Mouse (Mus musculus) embryonic facial prominence, embryonic 10.5 days (tissue): ENCODE measurements around the gene Plcd1. TPM values are rescaled to one million over a fixed set of nuclear protein-coding genes. Genes with fewer than 3 reads are reported as not detected.
A peak's percentile ranks its signal among the peaks of the same experiment; 100 is the strongest.

Experiments used
- DNase-seq: peaks from one replicate; pipeline ENCODE4 v3.0.0-alpha.2; 2017; ENCODE audit warnings: low spot score
- H3K27ac ChIP-seq: fragments of 300-500 bp; sonication (generic); replicated peaks from 2 replicates; pipeline ENCODE4 v1.5.1; 2016; ENCODE audit warnings: mild to moderate bottlenecking
- H3K27me3 ChIP-seq: fragments of 300-500 bp; sonication (generic); replicated peaks from 2 replicates; pipeline ENCODE4 v1.6.1; 2016; ENCODE audit warnings: low read depth, mild to moderate bottlenecking; ENCODE audit not compliant: poor library complexity, severe bottlenecking
- H3K36me3 ChIP-seq: fragments of 300-500 bp; sonication (generic); replicated peaks from 2 replicates; pipeline ENCODE4 v1.6.1; 2016; ENCODE audit warnings: mild to moderate bottlenecking, moderate library complexity
- H3K4me1 ChIP-seq: fragments of 300-500 bp; sonication (generic); 2 replicates; pipeline ENCODE4 v1.6.1; 2016
- H3K4me3 ChIP-seq: fragments of 300-500 bp; sonication (generic); 2 replicates; pipeline ENCODE4 v1.5.1; 2016; ENCODE audit warnings: mild to moderate bottlenecking, moderate library complexity
- H3K9me3 ChIP-seq: fragments of 300-500 bp; sonication (generic); 2 replicates; pipeline ENCODE4 v1.6.1; 2016; ENCODE audit warnings: mild to moderate bottlenecking
- WGBS: fragments of 180-500 bp; shearing (Covaris S2); methylation state at CpG from one replicate; pipeline ENCODE4 v1.1.7; 2016; 5-methylcytosine and 5-hydroxymethylcytosine counted together
- polyA plus RNA-seq: library from polyadenylated mRNA; unstranded; fragments of >200 nt; fragmentation: Nextera tagmentation; extraction: Ambion mirVana; gene quantifications from 2 replicates; pipeline ENCODE4 v1.2.1, GENCODE M21; 2016

Gene Plcd1
- polyA plus RNA-seq, 1 experiment from 2014 or later, result 21.2 TPM

DNA sequence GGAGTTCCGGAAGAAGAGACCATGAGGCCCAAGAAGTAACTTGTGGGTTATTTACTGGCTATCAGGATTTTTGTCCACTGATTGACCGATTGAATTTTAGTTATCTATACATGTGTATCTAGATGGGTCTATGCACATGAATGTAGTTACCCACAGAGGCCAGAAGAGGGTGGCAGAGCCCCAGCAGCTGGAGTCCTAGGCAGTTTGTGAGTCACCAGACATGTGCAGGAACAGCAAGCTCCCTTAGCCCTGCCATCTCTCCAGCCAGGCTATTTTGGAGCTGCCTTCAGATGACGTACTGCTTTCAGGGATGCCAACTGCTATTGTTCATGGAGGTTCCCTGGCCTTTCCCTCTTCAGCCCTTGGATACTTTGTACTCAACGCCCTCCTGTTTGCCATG lies 14.3 kb upstream of the Plcd1 start:
- H3K4me1 ChIP-seq, result peaks cover 34% of the 10 kb centered on the region
- peaks cover 14% of the 10 kb centered on the region for H3K27me3 ChIP-seq
- no peak overlapping the region for H3K27ac ChIP-seq
- H3K9me3 ChIP-seq, result no peaks in the 10 kb centered on the region
- no peaks in the 10 kb centered on the region for H3K36me3 ChIP-seq
- 90% methylated on average over 4 of the region's 4 CpGs for WGBS
- H3K4me3 ChIP-seq, result no peak overlapping the region
- peak; percentile 46 for DNase-seq

DNA sequence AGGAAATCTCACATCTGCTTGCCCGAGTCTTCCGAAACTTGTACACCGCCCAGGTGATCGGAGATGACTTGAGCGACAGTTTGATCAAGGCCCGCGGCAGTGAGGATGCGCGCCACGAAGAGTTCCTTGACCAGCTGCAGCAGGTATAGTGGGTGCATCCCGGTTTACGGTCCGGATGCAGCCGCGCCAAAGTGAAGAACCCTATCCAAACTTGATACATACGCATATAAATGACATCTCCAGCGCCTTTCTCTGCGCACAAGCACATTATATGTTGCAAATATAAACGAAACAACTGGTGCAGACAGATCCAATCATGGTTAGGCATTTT lies 9.4 kb upstream of the Plcd1 start:
- WGBS, result 4% methylated on average over 19 of the region's 19 CpGs
- no peak for DNase-seq
- Histone ChIP-seq H3K4me3 (peak overlapping the region; percentile 70), H3K9me3 (no peaks in the 10 kb centered on the region), H3K4me1 (peaks cover 28% of the 10 kb centered on the region), H3K27ac (0 out of 2 replicates have a peak overlapping the region, but pooled peaks have one; percentile 64), H3K36me3 (no peaks in the 10 kb centered on the region), H3K27me3 (peaks cover 14% of the 10 kb centered on the region)

DNA sequence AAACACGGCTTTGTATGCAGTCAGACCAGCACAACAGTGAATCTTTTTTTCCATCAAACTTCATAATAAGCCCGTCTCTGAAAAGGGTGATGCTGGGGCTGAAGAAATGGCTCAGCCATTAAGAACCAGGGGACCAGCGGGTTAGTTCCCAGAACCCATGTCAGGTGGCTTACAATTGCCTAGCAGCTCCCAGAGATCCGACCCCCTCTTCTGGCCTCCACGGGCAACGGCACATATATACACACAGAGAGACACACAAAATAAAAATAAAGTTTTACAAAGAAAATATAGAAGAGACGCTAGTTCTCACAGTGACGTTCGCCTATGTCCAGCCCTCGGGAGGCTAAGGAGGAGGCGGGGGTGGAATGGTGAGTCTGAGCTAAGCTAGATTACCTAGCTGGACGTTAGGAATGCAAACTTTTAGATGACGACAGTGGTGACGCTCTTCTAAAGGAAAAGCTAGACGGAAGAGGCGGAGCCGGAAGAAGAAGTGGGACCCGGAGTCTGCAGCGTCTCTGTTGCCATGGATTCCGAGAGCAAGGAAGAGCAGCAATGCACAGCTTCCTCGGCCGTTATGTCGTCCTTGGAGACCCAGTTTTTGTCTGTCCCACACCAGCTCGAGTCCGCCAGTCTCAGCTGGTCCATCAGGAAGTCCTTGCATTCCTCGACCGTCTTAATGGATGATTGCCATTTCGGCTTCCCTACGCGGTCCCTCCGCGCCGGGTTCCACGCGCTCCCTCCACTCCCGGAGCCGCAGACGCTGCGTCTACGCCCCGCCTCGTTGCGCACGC lies 8.9 kb upstream of the Plcd1 start, which contains the start of gene Dlec1:
Gene Dlec1, plus strand, starts transcription at position 487 of the 791 bp plus-strand sequence.
- Histone ChIP-seq H3K4me1 (peaks cover 31% of the 10 kb centered on the region), H3K27ac (peak within 1 kb of the TSS; percentile 64), H3K9me3 (no peaks in the 10 kb centered on the region), H3K36me3 (no peaks in the 10 kb centered on the region), H3K4me3 (peak within 1 kb of the TSS; percentile 70), H3K27me3 (peaks cover 14% of the 10 kb centered on the region)
- 4% methylated on average over 44 of the region's 44 CpGs for WGBS
- DNase-seq, result peak; percentile 89

DNA sequence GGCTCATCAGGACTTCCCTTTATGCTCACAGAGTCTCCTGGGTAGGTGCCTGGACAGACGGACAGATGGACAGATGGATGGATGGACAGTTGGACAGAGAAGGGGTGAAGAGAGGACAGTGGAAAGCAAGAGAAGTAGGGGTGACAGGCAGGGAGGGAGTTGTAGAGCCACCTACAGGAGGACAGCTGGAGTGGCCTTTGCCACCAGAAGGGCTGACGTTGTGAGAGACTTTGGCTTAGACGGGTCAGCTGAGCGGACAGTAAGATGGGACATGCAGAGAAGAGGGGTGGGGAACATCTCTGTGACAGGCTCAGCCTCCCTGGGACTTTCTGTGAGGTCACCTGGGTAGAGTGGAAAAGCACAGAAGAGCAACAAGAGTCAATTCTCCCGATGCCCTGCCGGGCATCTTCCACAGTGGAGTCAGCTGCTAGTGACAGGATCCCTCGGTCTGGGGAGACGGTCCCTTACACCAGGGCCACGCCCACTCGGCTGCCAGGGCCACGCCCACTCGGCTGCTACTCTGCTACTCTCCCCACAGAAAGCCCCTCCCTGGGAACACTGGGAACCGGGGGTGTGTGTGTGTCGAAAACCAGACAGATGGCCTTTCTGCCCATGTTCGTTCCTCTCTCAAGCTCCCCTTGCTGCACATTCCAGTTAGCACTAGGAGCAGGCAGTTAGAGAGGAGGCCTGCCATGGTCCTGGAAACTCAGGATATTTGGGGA lies 7.0 kb upstream of the Plcd1 start:
- no peak for DNase-seq
- H3K36me3 ChIP-seq, result no peaks in the 10 kb centered on the region
- peaks cover 46% of the 10 kb centered on the region for H3K4me1 ChIP-seq
- H3K27ac ChIP-seq, result no peak overlapping the region
- peaks cover 24% of the 10 kb centered on the region for H3K27me3 ChIP-seq
- H3K9me3 ChIP-seq, result no peaks in the 10 kb centered on the region
- H3K4me3 ChIP-seq, result no peak overlapping the region
- WGBS, result 15% methylated on average over 15 of the region's 15 CpGs

DNA sequence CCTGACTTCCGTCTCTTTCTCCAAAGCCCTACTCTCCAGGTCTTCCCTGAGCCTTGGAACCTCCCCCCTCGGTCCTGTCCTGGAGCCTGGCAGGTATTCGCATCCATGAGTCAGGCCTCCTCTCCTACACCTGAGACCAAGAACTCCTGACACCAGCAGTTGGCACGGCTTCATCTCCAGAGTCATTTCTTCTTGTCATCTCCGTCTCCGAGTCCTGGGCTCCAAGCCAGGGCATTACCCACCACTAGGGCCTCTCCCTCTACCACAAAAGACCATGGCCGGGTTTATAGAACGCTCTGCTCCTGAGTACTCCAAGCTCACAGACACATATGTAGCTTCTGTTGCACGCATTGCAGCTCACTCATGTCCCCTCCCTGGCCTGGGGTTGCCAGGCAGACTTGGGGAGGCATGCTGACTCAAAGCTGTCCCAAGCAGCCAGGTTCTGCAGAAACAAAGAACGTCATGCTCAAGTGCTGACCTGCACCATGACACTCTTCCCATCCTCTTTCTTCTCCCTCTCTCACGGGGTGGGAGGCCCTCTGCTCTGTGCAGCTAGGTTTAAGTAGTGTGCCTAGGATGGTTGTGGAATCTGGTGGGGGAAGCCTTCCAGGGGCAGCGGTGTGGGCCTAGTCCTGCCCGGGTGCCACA lies 1.3 kb upstream of the Plcd1 start:
- Histone ChIP-seq H3K27me3 (peaks cover 62% of the 10 kb centered on the region), H3K36me3 (no peaks in the 10 kb centered on the region), H3K27ac (no peak overlapping the region; the same call in 1 of the 2 replicates), H3K9me3 (no peaks in the 10 kb centered on the region), H3K4me1 (peaks cover 62% of the 10 kb centered on the region), H3K4me3 (no peak overlapping the region)
- 78% methylated on average over 13 of the region's 13 CpGs for WGBS
- DNase-seq, result no peak

DNA sequence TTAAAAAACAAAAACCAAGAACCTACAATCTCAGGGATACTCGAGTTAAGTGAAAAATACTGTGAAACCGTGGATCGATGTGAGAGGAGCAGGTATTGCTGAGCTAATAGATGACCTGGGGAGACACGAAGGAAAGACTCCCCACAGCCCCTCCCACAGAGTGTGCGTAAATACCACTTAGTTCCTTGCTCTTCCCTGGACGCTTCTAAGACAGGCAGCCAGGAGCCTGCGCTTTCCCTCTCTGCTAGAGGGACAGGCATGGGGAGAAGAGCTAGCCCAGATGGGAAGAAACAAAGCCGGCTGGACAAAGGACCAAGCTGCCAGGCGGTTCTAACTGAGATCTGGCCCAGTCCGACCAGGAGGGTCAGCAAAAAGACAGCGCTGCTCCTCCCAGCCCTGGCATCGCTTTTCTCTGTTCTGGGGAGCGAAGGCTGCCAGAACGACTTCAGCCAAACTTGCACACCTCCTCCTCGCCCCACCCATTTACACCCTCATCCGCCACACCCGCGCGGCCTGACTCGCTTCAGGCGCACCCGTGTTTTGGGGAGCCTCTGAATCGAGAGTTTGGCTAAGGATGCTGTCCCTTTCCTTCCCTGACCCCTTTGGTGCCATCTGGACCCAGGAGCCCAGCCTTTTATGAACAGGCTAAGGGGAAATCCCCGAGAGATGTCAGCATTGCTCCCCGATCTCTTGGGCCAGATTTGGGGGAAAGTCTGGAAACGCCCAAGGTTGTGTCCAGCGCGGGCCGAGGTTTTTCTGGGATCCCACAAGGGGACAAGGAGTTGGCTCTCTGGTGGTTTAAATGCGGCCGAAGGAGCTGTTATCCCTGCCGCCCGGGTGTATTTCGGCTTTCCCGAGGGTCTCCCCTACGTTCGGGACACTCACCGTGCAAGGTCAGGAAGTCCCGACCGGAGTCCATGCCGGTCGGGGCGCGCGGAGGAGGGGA lies 556 bp downstream of the Plcd1 start:
- Histone ChIP-seq H3K4me1 (peaks cover 78% of the 10 kb centered on the region), H3K36me3 (no peaks in the 10 kb centered on the region), H3K9me3 (no peaks in the 10 kb centered on the region), H3K4me3 (peak overlapping the region; percentile 72), H3K27ac (peak overlapping the region; percentile 52), H3K27me3 (peaks cover 62% of the 10 kb centered on the region)
- WGBS, result 3% methylated on average over 45 of the region's 45 CpGs
- peak; percentile 50 for DNase-seq

DNA sequence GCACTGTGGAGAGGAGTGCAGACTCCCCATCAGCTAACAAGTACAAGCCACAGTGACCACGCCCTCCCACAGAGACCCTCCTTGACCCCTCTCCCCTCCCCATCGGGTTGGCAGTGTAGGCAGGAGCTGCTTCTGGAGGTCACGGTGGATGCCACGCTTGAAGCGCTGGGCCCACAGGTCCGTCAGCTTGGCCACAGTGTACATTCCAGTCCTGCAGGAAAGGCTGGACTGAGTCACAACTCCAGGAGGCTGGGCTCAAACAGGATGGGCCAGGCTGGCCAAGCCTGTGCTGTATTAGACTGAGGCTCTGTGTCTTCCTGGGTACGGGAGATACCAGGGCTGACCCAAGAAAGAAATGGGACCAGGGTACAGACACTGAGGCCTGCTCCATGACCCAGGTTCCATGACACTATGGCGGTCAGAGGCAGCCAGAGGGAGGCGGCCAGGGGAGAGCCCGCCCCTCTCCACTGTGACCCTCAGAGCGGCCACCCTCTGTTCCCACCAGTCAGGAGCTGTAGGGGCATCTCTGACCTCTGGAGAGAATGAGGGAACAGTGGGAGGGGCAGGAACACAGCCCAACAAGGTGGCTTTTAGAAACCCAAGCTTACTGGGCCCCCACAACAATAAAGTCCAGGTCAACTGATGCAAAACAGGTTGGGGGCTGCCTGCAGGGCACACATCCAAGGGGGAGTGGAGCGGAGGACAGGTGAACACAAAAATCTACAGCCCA lies 1.6 kb downstream of the Plcd1 start:
- no peak for DNase-seq
- WGBS, result 53% methylated on average over 12 of the region's 12 CpGs
- H3K36me3 ChIP-seq, result no peaks in the 10 kb centered on the region
- peaks cover 62% of the 10 kb centered on the region for H3K27me3 ChIP-seq
- peaks cover 83% of the 10 kb centered on the region for H3K4me1 ChIP-seq
- no peaks in the 10 kb centered on the region for H3K9me3 ChIP-seq
- H3K27ac ChIP-seq, result no peak overlapping the region; the same call in 1 of the 2 replicates
- peak overlapping the region; percentile 72 for H3K4me3 ChIP-seq

DNA sequence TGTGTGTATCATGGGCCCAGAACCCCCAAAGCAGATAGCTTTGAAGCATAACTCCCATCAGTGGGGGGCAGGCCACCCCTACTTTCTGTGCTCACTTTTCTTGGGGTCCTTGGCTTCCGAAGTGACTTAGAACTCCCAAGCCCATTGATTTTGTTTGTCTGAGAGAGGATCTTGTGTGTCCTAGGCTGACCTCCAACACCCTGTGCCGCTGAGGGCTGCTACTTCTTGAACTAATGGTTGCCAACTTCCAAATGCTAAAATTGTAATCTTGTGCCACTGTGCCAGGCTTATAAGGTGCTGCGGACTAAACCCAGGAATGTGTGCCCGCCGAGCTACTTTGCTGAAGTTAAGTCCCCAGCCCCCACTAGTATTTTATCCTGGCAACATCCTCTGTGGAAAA lies 2.8 kb downstream of the Plcd1 start:
- H3K4me1 ChIP-seq, result peaks cover 81% of the 10 kb centered on the region
- no peak for DNase-seq
- H3K36me3 ChIP-seq, result no peaks in the 10 kb centered on the region
- WGBS, result 92% methylated on average over 5 of the region's 5 CpGs
- no peaks in the 10 kb centered on the region for H3K9me3 ChIP-seq
- H3K27ac ChIP-seq, result no peak overlapping the region
- H3K27me3 ChIP-seq, result peaks cover 52% of the 10 kb centered on the region
- no peak overlapping the region for H3K4me3 ChIP-seq

DNA sequence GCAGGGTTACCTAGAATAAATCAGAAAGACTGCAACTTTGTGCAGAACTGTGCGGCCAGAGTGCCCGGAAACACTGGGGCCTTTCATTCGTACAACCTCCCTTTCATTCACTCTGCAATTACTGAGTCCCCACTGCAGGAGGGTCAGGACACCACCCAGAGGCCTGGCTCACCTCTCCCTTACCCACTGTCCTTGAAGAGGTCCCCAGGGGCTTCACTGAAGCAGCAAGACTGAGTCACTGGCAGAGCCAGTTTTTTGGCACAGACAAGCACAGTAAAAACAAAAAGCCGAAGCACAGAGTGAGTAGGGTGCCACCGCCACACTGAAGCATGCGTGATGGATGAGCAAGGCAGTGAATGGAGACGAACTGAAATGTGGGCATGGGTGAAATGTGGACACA lies 3.9 kb downstream of the Plcd1 start:
- H3K9me3 ChIP-seq, result no peaks in the 10 kb centered on the region
- 54% methylated on average over 7 of the region's 7 CpGs for WGBS
- peaks cover 81% of the 10 kb centered on the region for H3K4me1 ChIP-seq
- H3K27me3 ChIP-seq, result peaks cover 42% of the 10 kb centered on the region
- peak overlapping the region; percentile 52; the same call in 1 of the 2 replicates for H3K27ac ChIP-seq
- peaks cover 2% of the 10 kb centered on the region for H3K36me3 ChIP-seq
- no peak for DNase-seq
- H3K4me3 ChIP-seq, result no peak overlapping the region

DNA sequence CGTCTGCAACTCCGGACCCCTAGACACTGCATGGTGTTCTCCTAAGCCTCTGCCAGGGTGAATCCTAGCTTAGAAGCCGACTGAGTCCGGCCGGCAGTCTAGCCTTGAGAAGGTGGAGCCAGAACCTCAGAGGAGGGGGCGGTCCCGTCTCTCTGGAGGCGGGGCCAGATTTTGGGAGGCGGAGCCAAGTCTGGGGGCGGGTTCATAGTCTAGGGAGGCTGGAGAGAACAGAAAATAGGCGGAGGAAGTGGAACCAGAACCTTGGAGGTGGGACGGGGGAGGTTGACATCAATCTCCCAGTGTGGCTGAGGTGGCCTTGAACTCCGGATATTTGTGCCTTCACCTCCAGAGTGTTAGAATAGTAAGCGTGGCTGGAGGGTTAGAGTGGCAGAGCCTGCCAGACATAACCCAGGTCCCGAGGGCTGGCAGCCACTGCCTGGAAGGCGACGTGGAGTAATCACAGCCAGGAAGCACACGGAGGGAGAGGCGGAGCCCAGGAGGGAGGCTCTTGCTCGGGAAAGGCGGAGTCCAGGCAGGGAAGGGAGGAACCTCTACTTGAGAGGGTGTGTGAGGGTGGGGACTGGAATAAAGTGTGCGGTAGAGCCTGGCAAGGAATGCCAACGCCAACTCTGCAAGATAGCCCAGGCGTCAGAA lies 5.0 kb downstream of the Plcd1 start:
- H3K36me3 ChIP-seq, result peaks cover 10% of the 10 kb centered on the region
- WGBS, result under 1% methylated on average over 24 of the region's 24 CpGs
- H3K9me3 ChIP-seq, result no peaks in the 10 kb centered on the region
- peaks cover 30% of the 10 kb centered on the region for H3K27me3 ChIP-seq
- peak; percentile 91 for DNase-seq
- peak overlapping the region; percentile 73 for H3K27ac ChIP-seq
- H3K4me1 ChIP-seq, result peaks cover 72% of the 10 kb centered on the region
- peak overlapping the region; percentile 55 for H3K4me3 ChIP-seq

DNA sequence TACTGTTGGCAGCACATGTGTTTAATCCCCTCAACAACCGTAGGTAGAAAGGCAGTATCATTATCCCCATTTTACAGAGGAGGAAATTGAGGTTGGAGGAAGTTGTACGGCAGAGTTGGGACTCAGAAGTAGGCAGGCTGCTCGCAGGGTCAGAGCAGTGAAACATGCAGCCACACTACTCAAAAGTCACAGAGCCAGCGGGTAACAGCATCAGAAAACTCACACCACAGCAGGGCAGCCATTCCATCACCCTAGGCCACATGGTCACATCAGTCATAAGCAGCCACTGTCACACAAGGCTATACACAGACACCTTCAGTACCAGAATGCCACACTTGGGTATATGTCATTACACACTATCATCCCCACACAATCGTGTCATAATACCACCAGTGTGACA lies 6.0 kb downstream of the Plcd1 start:
- Histone ChIP-seq H3K4me3 (no peak overlapping the region; the same call in 1 of the 2 replicates), H3K27me3 (peaks cover 21% of the 10 kb centered on the region), H3K4me1 (peaks cover 71% of the 10 kb centered on the region), H3K9me3 (no peaks in the 10 kb centered on the region), H3K36me3 (peaks cover 10% of the 10 kb centered on the region), H3K27ac (no peak overlapping the region)
- no peak for DNase-seq
- 87% methylated on average over 5 of the region's 5 CpGs for WGBS
